Mouse (Mus musculus): ENCODE results near the gene Tmem147. TPM values are rescaled to one million over a fixed set of nuclear protein-coding genes. Genes with fewer than 3 reads are reported as not detected.

Gene Tmem147
- polyA plus RNA-seq, 1 experiment from 2014 or later = 24.1 TPM

DNA sequence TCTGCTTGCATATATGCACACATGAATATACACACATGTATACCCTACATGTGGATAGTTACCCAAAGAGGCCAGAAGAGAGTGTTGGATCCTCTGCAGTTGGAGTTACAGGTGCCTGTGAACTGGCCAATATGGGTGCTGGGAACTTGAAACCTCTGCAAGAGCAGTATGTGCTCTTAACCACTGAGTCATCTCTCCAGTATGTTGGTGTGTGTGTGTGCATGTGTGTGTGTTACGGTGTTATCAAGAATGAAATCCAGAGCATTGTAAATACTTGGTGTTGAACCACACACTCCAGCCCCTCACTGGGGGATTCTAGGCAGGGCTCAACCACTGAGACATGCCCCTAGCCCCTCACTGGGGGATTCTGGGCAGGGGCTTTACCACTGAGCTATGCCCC lies 21.9 kb downstream of the Tmem147 start:
- H3K36me3 ChIP-seq (ENCODE audit: inconsistent target) = no peaks in the 10 kb centered on the region
- no peak overlapping the region for H3K4me3 ChIP-seq (ENCODE audit: inconsistent target)
- no peaks in the 10 kb centered on the region for H3K79me2 ChIP-seq (ENCODE audit: inconsistent target)
- 100% methylated on average over 1 of the region's 1 CpGs for WGBS (ENCODE audit: missing documents)
- H3K27ac ChIP-seq = no peak overlapping the region

DNA sequence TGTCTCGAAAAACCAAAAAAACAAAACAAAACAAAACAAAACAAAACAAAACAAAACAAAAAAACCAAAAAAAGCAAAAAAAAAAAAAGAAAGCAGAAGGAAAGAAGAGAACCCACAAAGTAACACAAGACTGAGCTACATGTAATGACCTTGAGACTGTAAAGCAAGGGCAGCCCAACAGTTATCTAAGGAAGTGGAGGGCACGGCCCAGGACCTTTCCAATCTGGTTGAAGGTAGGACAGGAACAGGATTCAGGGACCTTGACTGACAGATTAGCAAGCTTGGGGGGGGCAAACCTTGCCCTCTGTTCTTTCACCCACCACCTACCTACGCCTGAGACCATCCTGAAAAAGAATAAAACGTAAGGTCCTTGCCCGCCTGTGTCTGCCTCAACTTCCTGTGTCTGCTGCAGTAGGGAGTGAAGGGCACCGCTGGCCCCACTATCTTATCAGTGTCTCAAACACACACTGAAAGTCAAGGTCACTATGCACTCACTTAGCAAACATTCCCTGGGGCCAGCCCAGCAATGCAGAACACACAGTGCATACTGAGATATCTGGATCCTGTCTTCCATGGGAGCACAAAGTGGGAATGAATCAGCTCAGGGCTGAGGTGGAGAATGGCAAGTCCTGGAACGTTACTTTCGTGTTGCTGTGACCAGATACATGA lies 23.0 kb downstream of the Tmem147 start:
- 88% methylated on average over 8 of the region's 8 CpGs for WGBS (ENCODE audit: missing documents)
- H3K36me3 ChIP-seq (ENCODE audit: inconsistent target) = no peaks in the 10 kb centered on the region
- H3K27ac ChIP-seq = no peak overlapping the region
- H3K79me2 ChIP-seq (ENCODE audit: inconsistent target) = no peaks in the 10 kb centered on the region
- H3K4me3 ChIP-seq (ENCODE audit: inconsistent target) = no peak overlapping the region

DNA sequence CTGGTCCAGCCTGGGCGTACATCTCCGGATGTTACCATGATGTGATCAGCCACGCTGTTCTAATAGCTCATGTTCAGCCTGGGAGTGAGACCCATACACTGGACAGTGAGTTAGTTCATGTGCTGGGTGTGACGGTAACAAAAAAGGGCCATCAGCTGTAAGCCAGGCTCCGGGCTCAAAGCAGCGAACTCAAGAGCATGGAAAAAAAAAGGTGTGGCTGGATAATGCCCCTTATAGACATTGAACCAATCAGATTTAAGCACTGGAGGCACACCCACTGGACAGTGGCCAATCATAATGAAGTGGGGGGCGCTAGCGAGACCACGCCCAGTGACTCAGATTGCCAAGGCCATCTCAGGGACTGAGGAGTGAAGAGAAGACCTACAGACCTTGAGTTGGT lies 30.8 kb downstream of the Tmem147 start, which contains the start of gene 2200002J24Rik:
TSS of gene 2200002J24Rik (plus strand) at position 338 of the 400 bp plus-strand sequence.
- H3K27ac ChIP-seq = peak within 1 kb of the TSS; percentile 12; the same call in 1 of the 2 replicates
- H3K4me3 ChIP-seq (ENCODE audit: inconsistent target) = no peak within 1 kb of the TSS
- 79% methylated on average over 9 of the region's 9 CpGs for WGBS (ENCODE audit: missing documents)

DNA sequence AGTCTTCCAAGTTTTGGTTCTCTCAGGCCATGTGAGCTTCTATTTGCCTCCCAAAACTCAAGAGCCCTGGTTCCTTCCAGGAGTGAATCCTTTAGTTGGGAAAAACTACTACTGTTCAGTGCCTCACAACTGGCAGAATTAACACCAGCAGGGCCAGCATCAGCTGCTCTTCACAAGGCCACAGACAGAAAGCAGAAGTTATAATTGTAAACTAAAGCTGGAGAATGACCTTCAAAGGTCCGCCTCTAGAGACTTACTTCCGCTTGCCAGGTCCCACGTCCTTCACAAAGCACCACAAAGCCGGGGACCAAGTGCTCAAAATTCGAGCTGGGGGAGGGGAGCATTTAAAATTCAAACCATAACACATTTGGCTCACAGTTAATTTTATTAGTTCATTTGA lies 31.2 kb downstream of the Tmem147 start:
- 0% methylated on average over 5 of the region's 5 CpGs for WGBS (ENCODE audit: missing documents)
- Histone ChIP-seq H3K4me3 (ENCODE audit: inconsistent target) (no peak overlapping the region), H3K27ac (peak overlapping the region; percentile 12; the same call in 1 of the 2 replicates), H3K79me2 (ENCODE audit: inconsistent target) (no peaks in the 10 kb centered on the region), H3K36me3 (ENCODE audit: inconsistent target) (no peaks in the 10 kb centered on the region)

More for the DNA sequence above, 30.8 kb downstream of the Tmem147 start, which contains the start of gene 2200002J24Rik:
- H3K36me3 ChIP-seq (ENCODE audit: inconsistent target) = no peaks in the 10 kb centered on the region
- H3K79me2 ChIP-seq (ENCODE audit: inconsistent target) = no peaks in the 10 kb centered on the region

DNA sequence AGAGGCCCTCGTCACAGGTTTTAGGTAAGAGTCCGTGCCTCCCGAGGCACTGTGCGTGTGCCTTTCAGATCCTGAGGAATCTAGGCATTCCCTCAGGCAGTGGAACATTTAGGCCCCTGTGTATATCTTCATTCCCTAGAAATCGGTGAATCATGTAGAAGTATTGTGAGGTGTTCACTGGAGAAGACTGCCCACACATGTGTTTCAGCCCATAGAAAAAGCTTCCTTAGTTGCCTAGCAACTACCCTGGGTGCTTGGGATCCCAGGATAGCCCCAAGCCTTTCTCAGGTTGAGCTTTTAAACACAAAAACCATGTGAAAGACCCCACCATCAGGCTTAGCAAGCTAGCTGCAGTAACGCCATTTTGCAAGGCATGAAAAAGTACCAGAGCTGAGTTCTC lies 41.0 kb downstream of the Tmem147 start:
- Histone ChIP-seq H3K79me2 (ENCODE audit: inconsistent target) (no peaks in the 10 kb centered on the region), H3K4me3 (ENCODE audit: inconsistent target) (no peak overlapping the region)
- whole genome bisulfite sequencing (ENCODE audit: missing documents) = 90% methylated on average over 5 of the region's 6 CpGs

DNA sequence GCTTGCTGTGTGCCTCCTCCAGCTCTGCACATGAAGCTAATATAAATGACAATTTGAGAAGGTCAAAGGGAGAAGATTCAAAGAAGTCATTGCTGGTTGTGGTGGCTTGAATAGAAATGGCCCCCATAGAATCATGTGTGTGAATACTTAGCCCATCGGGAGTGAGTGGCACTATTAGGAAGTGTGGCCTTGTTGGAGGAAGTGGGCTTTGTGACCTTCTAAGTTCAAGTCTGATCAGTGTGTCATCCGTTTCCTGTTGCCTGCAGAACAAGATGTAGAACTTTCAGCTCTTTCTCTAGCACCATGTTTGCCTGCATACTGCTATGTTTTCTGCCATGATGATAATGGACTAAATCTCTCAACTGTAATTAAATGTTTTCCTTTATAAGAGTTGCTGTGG lies 45.9 kb downstream of the Tmem147 start:
- H3K79me2 ChIP-seq (ENCODE audit: inconsistent target) = no peaks in the 10 kb centered on the region
- WGBS (ENCODE audit: missing documents) = 38% methylated on average over 2 of the region's 2 CpGs
- no peak overlapping the region for H3K27ac ChIP-seq
- no peaks in the 10 kb centered on the region for H3K36me3 ChIP-seq (ENCODE audit: inconsistent target)
- no peak overlapping the region for H3K4me3 ChIP-seq (ENCODE audit: inconsistent target)

More for the DNA sequence above, 41.0 kb downstream of the Tmem147 start:
- Histone ChIP-seq H3K27ac (no peak overlapping the region), H3K36me3 (ENCODE audit: inconsistent target) (no peaks in the 10 kb centered on the region)

DNA sequence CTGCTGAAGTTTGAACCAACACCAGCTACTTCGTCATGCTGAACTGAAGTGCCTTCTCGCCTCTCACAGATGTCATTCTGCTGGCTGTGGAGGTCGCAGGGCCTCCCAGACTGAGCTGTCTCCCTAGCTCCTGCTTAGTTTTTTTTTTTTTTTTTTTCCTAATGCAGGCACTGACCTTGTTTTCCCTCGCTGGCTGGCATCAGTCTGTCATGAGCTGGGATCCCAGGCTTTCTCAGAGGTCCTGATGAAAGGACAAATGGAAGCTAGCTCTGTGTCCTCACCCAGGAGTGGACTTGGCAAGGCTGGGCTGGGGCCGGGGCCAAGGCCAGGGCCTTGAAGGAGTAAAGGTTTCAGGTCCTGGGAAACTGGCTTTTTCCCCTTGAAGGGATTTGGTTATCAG lies 47.4 kb downstream of the Tmem147 start:
- WGBS (ENCODE audit: missing documents) = 84% methylated on average over 5 of the region's 5 CpGs
- no peaks in the 10 kb centered on the region for H3K79me2 ChIP-seq (ENCODE audit: inconsistent target)
- H3K4me3 ChIP-seq (ENCODE audit: inconsistent target) = no peak overlapping the region

DNA sequence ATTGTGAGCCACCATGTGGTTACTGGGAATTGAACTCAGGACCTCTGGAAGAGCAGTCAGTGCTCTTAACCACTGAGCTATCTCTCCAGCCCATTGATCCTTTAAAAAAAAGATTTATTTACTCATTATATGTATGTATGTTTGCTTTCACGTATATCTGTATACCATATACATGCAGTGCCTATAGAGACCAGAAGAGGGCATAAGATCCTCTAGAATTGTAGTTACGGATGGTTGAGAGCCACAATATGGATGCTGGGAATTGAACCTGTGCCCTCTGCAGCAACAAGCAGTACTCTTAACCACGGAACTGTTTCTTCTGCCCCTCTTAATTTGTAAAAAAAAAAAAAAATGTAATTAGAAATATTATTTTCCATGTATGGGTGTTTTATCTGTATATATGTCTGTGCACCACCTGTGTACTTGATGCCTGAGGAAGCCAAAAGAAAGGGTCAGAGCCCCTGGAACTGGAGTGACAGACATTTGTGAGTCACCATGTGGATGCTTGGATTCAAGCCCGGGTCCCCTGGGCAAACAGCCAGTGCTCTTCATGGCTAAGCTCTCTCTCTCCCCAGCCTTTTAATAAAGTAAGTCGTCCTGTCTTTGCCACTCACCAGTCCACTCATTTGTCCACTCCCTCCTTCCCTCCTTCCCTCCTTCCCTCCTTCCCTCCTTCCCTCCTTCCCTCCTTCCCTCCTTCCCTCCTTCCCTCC lies 50.9 kb downstream of the Tmem147 start:
- H3K36me3 ChIP-seq (ENCODE audit: inconsistent target) = no peaks in the 10 kb centered on the region
- WGBS (ENCODE audit: missing documents) = 80% methylated on average over 4 of the region's 5 CpGs
- no peak overlapping the region for H3K27ac ChIP-seq
- no peak overlapping the region for H3K4me3 ChIP-seq (ENCODE audit: inconsistent target)
- no peaks in the 10 kb centered on the region for H3K79me2 ChIP-seq (ENCODE audit: inconsistent target)

More for the DNA sequence above, 47.4 kb downstream of the Tmem147 start:
- no peaks in the 10 kb centered on the region for H3K36me3 ChIP-seq (ENCODE audit: inconsistent target)
- no peak overlapping the region for H3K27ac ChIP-seq

Other genes with a start within 250 kb of the Tmem147 start
- gene Prodh2, start 235.9 kb downstream of the Tmem147 start, polyA plus RNA-seq (2018) = not detected in 3 replicates
- 0.09 to 0.30 TPM (median 0.16 TPM) in 3 replicates for gene Arhgap33, start 194.5 kb downstream of the Tmem147 start, polyA plus RNA-seq (2018)
- gene Hspb6, start 177.4 kb downstream of the Tmem147 start, polyA plus RNA-seq (2018) = 3.0 to 7.5 TPM (median 3.9 TPM) in 3 replicates
- gene Proser3, start 177.2 kb downstream of the Tmem147 start, polyA plus RNA-seq (2018) = 1.8 to 5.6 TPM (median 2.0 TPM) in 3 replicates
- gene Lin37, start 169.7 kb downstream of the Tmem147 start, polyA plus RNA-seq (2018) = 18.0 to 27.7 TPM (median 25.4 TPM) in 3 replicates
- gene U2af1l4, start 166.2 kb downstream of the Tmem147 start, polyA plus RNA-seq (2018) = 61.4 to 79.9 TPM (median 65.3 TPM) in 3 replicates
- gene Gm49396, start 166.2 kb downstream of the Tmem147 start, polyA plus RNA-seq (2018) = 0.69 to 3.4 TPM (median 0.84 TPM) in 3 replicates
- gene Psenen, start 165.9 kb downstream of the Tmem147 start, polyA plus RNA-seq (2018) = 123 to 220 TPM (median 157 TPM) in 3 replicates
- gene Igflr1, start 164.1 kb downstream of the Tmem147 start, polyA plus RNA-seq (2018) = 0.68 TPM in 1 of 3 replicates, not detected in the others
- gene Kmt2b, start 140.8 kb downstream of the Tmem147 start, polyA plus RNA-seq (2018) = 13.9 to 35.4 TPM (median 16.1 TPM) in 3 replicates
- gene Zbtb32, start 130.6 kb downstream of the Tmem147 start, polyA plus RNA-seq (2018) = 0.14 TPM in 1 of 3 replicates, not detected in the others
- 0.46 TPM in 1 of 3 replicates, not detected in the others for gene Upk1a, start 116.7 kb downstream of the Tmem147 start, polyA plus RNA-seq (2018)
- 333 to 597 TPM (median 504 TPM) in 3 replicates for gene Cox6b1, start 103.4 kb downstream of the Tmem147 start, polyA plus RNA-seq (2018)
- gene Etv2, start 93.7 kb downstream of the Tmem147 start, polyA plus RNA-seq (2018) = not detected in 3 replicates
- gene Rbm42, start 79.2 kb downstream of the Tmem147 start, polyA plus RNA-seq (2018) = 49.7 to 73.5 TPM (median 66.3 TPM) in 3 replicates
- 4.8 to 11.7 TPM (median 6.3 TPM) in 3 replicates for gene Haus5, start 64.5 kb downstream of the Tmem147 start, polyA plus RNA-seq (2018)
- not detected in 3 replicates for gene Pmis2, start 57.9 kb downstream of the Tmem147 start, polyA plus RNA-seq (2018)
- not detected in 3 replicates for gene 2200002J24Rik, start 30.6 kb downstream of the Tmem147 start, polyA plus RNA-seq (2018)
- not detected in 3 replicates for gene Atp4a, start 17.3 kb downstream of the Tmem147 start, polyA plus RNA-seq (2018)
- gene Gapdhs, start 14.1 kb upstream of the Tmem147 start, polyA plus RNA-seq (2018) = not detected in 3 replicates
- gene Sbsn, start 21.9 kb upstream of the Tmem147 start, polyA plus RNA-seq (2018) = 0.54 to 2.3 TPM (median 1.5 TPM) in 3 replicates
- 0.37 TPM in 1 of 3 replicates, not detected in the others for gene Dmkn, start 34.2 kb upstream of the Tmem147 start, polyA plus RNA-seq (2018)
- gene Krtdap, start 58.4 kb upstream of the Tmem147 start, polyA plus RNA-seq (2018) = not detected in 3 replicates
- 0.10 TPM in 1 of 3 replicates, not detected in the others for gene Ffar2, start 94.2 kb upstream of the Tmem147 start, polyA plus RNA-seq (2018)
- not detected in 3 replicates for gene Ffar3, start 126.6 kb upstream of the Tmem147 start, polyA plus RNA-seq (2018)
- gene Ffar1, start 132.0 kb upstream of the Tmem147 start, polyA plus RNA-seq (2018) = not detected in 3 replicates
- gene Cd22, start 150.8 kb upstream of the Tmem147 start, polyA plus RNA-seq (2018) = 15.6 to 31.6 TPM (median 22.5 TPM) in 3 replicates
- gene Mag, start 185.3 kb upstream of the Tmem147 start, polyA plus RNA-seq (2018) = 0.43 to 1.9 TPM (median 0.78 TPM) in 3 replicates
- gene Hamp2, start 195.1 kb upstream of the Tmem147 start, polyA plus RNA-seq (2018) = not detected in 3 replicates
- gene Hamp, start 214.5 kb upstream of the Tmem147 start, polyA plus RNA-seq (2018) = not detected in 3 replicates
- gene Usf2, start 227.3 kb upstream of the Tmem147 start, polyA plus RNA-seq (2018) = 95.7 to 263 TPM (median 152 TPM) in 3 replicates
- 0.29 to 2.2 TPM (median 0.38 TPM) in 3 replicates for gene Lsr, start 243.9 kb upstream of the Tmem147 start, polyA plus RNA-seq (2018)
- 0.21 to 0.26 TPM in 2 of 3 replicates, not detected in the other for gene Fam187b, start 244.2 kb upstream of the Tmem147 start, polyA plus RNA-seq (2018)